Mouse (Mus musculus) heart, postnatal 4 days (tissue): ENCODE results near the gene Gm27029. TPM values are rescaled to one million over a fixed set of nuclear protein-coding genes. Genes with fewer than 3 reads are reported as not detected.
"Not testable (repeated sequence)": the region's sequence is repeated elsewhere in the genome, so short reads cannot be mapped to it uniquely, and the experiment has no call there.

Source experiments
- DNase-seq: peaks from one replicate; pipeline ENCODE4 v3.0.0; 2021
- total RNA-seq, 2 experiments: library from RNA; stranded (reverse); gene quantifications; 2 replicates each; pipeline ENCODE4 v1.2.3; 2021

Gene Gm27029
- total RNA-seq: 1 to 10 TPM; 3.0 to 8.8 TPM

DNA sequence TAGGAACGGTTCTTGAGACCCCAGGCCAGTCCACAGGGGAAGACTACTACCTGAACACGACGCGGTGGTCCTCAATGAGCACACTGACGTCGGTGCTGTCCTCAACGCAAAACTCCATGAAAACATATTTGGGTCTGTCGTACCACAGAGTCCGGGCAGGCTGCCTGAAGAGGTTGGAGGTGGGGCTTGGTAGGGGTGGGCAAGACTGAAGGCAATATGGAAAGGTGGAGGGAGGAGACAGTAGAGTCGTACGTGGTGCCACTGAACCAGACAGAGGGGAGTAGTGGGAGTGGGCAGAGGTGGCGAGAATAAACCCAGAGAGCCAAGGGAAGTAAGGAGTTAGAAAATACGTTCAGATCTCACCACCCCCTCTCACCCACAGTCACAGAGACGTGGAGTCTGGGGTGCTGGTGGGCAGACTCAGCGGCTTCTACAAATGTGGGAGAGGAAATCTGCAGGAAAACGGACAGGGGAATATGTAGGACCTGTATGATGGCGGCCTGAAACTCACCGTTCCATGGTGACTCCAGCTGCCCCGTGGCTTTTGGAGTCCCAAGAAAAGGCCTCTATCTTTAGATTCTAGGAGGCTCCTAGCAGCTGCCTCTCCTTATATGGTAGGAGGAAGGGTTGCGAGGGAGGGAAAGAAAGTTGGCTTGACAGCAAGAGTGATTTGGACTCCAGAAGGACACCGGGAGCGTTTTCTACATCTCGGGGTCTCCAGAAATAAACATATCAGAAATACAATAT lies at the start of gene Gm27029:
Gene Gm27029, minus strand, starts transcription at position 692 of the 747 bp plus-strand sequence.
- DNase-seq: peak; percentile 65

DNA sequence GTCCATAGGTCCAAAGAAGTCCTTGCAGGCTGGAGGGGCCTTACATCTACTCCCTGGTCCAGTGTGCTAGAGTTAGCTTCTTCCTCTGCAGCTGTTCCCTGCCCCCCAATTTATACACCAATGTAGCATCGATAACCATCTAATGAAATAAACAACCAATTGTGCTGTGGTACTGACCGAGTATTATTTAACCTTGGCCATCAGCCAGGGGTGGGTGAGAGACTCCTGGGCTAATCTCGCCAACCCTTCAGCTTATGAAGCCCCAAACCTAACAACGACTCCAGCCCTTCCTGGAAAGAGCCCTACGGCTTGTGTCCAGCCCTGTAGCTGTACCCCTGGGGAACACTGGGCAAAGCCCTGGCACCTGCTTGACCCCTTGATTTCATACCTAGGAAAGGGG lies 49.7 kb upstream of the Gm27029 start:
- DNase-seq: no peak

DNA sequence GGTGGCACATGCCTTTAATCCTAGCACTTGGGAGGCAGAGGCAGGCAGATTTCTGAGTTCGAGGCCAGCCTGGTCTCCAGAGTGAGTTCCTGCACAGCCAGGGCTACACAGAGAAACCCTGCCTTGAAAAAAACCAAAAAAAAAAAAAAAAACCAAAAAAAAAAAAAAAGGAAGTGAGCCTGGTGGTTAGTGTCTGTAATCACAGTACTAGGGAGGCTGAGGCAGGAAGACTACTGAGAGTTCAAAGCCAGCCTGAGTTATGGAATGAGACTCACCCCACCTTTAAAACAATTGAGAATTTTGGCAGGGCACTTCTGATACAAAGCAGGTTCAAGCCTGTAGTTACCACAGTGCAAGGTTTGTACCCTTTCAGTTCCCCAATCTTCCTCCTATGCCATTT lies 49.1 kb upstream of the Gm27029 start:
- DNase-seq: not testable (repeated sequence)

DNA sequence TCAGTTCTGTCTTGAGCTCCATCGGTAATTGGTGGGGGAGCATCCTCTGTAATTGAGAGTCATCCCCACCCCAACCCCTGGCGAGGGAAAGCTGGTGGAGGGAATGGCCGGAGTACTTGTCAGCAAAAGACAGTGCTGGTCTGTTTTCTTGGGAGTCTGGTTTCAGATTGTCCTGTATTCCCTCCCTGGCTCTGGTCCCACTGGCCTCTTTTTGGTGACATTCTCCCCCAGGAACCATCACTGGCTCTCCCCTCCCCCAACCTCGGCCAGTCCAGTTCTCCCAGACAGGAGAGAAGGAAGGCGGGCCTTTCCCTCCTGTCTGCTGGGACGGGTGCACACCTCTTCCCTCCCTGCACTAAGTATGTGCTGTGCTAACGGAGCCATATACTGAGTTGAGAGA lies 47.7 kb upstream of the Gm27029 start:
- DNase-seq: no peak

DNA sequence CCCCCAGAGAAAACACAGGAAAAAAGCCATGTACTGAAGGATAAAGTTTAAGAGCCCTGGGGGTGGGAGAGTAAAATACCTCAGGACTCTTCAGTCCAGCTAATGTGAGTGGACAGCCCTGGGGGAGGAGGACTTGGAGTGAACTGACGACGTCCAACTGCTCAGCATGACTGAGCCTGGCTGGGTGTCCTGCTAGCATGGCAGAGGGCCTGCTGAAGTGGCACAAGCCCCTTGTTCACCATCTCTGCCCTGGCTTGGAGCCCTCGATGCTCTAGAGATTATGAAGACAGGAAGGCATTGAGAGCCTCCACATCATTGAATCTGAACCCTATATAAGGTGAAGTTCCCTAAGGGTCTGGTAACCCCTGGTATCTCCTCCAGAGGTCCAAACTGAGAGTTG lies 47.3 kb upstream of the Gm27029 start:
- no peak for DNase-seq

DNA sequence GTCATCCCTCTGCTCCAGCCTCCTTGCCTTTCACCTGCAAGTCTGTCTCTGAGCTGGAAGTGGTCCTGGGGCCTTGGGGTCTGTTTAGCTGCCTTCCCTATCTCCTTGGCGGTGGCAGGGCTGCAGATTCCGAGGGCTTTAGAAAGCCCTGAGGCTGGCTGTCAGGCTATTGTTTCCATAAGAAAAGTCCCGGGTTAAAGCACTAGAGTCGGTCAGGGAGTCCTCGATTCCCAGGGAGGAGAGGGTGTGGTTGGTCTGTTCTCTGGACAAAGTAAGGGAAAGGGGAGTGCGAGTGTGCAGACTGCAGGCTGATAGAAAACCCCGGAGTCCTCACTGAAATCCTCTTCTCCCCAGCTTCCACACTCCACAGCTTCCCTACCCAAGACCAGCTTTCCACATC lies 45.6 kb upstream of the Gm27029 start:
- DNase-seq: no peak

DNA sequence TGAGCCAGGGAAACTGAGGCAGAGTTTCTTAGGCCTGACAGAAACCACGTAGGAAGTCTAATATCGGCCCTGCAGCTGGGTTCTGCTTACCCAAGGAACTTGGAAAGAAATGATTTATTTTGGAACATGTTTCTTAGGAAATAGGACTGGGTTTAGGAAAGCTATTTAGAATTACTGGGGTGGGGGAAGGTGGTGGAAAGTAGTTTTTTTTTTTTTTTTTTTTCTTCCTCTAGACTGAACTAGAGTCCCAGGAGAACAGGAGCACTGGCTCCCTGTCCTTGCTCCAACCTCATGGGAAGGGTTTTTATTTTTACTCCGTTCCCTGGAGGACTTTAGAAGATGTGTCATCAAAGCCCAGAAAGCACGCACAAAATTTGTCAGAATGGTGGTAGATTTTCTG lies 44.6 kb upstream of the Gm27029 start:
- no peak for DNase-seq

DNA sequence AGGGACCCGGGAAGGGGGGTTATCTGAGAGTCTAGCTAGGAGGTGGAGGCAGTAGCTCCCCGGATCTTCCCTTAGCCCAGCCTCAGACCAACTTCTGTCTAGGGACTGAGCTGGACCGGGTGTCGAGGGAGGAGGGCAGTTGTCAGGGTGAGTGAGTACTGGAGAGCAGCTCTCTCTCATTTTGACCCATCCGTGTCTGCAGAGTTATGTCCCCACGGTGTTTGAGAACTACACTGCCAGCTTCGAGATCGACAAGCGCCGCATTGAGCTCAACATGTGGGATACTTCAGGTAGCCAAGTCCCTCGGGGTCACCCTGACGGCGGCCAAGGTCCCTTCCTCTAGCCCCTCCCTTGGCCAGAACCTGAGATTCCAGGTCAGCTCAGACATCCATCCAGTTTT lies 44.1 kb upstream of the Gm27029 start:
- no peak for DNase-seq

DNA sequence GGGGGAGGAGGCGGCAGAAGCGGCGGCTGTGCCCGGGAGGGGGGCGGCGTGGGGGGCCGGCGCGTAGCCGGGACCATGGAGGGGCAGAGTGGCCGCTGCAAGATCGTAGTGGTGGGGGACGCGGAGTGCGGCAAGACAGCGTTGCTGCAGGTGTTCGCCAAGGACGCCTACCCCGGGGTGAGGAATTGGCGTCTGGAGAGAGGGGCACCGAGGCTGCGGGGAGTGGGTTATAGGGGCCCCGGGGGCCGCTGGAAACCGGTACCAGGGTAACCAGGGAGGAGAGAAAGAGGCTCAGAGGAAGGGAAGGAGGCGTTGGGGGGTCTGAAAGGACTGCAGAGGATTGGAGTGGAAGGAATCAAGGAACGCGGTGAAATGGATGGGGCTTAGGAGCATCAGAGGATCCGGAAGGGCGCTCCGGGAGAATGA lies 43.7 kb upstream of the Gm27029 start:
- no peak for DNase-seq

DNA sequence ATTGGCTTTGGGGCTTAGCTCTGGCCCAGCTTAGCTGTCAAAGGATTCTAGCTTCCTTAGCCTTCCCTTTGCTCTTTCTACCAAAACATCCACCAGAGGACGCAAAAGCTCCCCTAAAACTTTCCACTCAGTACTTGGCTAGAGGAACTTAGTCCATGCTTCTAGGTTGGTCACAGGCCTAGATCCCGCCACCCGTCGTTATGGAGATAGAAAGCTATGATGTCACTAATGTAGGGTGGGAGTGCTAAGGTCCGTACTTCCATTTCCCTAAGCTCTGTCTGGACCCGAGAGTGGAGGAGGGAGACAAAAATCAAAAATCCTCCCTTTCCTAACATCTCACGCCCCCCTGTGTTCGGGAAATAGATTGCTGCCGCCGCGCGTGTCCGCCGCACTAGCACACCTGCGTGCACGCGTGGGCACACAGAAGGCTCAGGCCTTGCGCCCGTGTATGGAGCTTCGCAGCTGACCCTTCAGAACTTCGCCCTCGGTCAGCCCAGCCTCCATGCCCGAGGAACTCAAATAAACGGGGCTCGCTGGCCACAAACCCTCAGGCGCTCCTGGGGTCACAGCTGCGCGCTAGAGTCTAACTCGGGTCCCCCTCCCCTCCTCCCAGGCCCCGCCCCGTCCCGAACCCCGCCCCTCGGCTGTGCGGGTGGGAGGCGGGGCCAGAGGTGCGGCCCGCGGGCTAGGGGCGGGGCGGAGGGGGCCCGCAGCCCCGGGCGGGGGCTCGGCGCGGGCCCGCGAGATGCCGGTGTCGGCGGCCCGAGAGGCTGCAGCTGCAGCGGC lies 43.1 kb upstream of the Gm27029 start:
- peak; percentile 72 for DNase-seq

DNA sequence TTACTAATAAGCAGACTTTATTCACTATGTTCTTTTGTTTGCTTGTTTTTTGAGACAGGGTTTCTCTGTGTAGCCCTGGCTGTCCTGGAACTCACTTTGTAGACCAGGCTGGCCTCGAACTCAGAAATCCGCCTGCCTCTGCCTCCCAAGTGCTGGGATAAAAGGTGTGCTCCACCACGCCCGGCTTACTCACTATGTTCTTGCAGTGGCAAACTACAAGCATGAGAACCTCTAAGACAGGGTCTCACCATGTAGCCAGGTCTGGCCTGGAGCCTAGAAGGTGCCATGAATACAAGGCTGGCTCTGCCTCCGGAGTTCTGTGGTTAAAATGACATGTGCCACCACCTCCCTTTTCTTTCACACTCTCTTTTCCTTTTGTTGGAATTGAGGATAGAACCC lies 42.0 kb upstream of the Gm27029 start:
- DNase-seq: not testable (repeated sequence)

DNA sequence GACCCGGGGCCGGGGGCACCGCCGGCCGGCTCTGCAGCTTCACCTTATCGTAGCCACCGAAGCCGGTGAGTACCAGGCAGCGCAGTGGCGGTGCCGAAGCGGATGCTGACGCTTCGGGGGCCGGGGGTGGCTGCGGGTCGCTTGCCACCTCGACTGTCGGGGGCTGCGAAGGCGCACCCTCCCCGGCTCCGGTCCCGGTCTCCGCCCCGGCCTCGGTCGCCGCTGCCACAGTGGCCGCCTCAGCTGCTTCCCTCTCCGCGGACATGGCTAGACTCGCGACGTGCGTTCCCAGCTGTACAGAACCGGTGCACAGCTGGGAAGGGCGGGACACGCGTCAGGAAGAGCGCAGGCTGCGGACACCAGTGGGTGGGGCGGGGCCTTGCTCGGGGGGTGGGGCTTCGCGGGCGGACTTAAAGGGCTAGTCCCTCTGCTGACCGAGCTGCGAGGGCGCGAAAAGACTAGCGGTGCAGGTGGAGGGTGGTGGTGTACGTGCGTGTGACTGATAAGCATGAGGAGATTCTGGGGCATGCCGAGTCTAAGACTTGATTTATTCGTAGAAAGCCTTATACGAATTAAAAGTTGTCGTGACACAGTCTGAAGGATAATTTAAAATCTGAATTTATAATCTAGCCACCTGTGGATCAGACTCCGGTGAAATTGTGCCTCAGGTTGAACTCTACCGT lies 41.4 kb upstream of the Gm27029 start, which contains the start of gene Vat1:
Gene Vat1, minus strand, starts transcription at position 362 of the 683 bp plus-strand sequence.
- peak; percentile 76 for DNase-seq

DNA sequence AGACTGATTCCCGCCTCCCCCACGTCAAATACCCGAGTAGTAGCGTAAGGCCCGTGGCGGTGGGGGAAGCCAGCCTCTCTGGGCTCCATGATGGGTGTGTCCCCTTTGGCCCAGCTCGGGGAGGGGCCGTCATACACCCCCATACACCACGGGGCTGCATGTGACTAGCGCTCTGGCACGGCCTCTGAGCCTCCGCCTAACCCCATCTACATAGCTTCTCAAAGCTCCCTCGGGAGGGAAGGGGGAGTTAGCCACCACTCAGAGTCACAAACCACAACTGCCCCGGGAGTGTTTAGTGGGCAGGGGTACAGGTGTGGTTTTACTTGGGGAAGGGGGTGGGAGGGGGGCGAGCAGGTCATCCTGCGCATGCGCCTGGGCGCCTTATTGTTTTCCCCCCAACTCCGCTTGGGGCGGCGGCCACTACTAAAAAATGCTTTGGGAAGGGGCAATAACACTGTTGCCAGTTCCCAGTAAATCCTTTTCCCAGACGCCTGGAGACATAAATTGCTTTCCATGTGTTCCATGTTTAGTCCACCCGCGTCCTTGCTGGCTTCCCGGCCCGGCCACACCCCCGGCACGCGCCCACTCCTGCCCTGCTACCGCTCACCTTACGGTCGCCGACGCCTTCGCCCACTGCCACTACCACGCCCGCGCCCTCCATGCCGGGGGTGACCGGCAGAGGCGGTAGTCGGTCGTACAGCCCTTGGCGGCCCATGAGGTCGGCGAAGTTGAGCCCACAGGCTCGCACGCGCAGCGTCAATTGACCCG lies 40.7 kb upstream of the Gm27029 start:
- DNase-seq: peak; percentile 77

DNA sequence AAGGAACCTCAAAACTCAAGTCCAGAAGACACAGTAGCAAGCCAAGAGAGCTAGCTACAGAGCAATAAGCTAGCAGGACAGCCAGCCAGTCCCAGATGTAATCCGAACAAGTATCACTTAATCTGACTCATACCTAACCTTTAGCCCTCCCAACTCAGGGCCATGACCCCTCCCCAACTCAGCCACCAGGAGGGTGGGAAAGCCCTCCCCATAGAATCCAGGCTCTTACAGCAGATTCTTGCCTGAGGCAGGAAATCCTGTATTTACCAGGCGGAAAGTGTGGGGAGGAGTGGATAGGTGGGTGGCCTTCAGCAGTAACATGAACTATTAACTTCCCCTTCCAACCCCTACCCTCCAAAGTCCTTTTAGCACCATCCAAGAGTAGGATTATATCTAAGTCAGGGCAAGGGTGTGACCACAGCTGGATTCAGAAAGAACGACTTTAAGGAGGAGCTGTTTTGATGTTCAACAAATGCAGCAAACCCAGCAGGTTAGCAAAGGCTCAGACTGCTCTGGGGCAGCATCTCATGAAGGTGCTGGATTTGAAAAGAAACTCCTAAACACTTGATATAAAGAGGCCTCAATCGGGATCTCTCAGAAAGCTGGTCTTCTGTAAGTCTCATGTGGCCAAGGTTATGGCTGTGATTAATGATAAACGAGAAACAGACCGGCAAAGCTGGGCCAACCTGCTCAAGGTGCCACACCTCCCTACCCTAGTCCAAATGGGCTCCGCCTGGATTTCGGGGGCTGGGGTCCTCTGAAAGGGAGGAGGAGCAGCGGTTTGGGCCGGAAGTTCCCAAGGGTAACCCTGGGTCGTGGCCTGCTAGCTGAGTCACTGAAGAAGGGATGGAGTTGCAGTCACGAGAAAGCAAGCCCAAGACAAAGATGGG lies 39.9 kb upstream of the Gm27029 start, which contains the start of gene Rnd2:
Gene Rnd2, plus strand, starts transcription at position 789 of the 890 bp plus-strand sequence.
- DNase-seq: no peak

DNA sequence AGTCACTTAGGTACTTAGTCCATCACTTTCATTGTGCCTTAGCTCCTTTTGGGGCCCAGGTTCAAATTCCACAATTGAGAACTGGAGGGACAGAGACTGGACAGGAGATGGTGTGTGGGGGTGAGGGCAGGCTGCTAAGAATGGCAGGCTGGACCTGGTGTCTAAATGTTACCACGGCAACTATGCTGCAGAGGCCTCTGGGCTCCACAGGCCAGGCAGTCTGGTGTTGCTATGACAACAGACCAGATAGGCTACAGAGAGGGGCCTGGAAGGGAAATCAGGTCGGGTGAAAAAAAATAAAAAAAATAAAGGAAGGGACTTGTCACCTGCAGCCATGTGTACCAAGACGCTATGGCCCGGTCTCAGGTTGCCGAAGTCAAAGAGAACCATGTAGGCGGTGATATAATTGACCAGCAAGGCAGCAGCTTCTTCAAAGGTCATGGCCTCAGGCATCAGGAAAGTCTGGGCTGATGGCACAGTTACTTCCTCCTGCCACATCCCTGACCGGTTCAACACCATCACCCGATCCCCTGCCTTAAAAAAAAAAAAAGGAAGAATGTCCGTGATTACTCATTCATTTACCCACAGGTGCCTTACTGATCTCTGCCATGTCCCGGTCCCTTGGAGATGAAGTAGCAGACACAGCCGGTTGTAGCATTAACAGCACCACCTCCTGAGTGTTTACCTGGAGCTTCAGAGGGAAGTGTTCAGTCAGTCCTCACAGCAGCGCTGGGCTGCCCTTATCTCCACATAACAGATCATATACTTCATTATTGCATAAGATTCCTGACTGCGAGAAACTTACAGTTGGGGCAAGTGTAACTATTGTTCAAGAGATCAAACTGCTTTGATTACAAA lies 38.2 kb upstream of the Gm27029 start:
- no peak for DNase-seq

DNA sequence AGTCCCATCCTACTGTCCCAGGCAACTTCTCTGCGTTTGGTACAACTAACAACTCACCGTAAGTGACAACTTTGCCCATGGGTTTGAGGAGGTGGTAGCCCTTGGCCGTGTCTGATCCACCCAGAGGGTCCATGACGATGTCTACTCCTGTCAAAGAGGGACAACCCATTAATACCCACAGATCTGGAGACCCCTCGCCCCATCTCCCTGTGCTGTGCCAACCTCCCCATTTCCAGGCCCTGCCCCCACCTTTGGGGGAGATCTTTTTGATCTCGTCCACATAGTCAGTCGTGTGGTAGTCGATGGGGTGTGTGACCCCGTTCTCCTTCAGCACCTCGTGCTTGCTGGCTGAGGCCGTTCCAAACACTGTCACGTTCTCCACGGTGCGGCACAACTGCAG lies 37.5 kb upstream of the Gm27029 start:
- DNase-seq: no peak

DNA sequence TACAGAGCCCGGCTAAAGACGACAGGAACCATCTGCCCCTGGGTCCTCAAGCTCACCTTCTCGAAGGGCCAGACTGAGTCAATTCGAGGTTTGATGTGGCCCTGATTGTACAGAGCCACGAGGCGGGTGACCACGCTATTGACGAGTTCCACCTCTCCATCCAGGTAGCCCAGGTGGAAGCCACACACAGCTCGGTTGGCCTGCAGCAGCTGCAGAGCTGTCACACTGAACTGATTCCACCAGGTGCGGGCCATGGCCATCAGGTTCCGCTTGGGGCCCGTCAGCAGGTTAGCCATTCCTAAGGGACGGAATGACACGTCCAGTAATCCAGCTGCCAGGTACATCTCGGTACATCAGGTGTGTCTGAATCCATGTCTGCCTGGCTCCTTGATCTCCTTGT lies 35.7 kb upstream of the Gm27029 start:
- DNase-seq: no peak

DNA sequence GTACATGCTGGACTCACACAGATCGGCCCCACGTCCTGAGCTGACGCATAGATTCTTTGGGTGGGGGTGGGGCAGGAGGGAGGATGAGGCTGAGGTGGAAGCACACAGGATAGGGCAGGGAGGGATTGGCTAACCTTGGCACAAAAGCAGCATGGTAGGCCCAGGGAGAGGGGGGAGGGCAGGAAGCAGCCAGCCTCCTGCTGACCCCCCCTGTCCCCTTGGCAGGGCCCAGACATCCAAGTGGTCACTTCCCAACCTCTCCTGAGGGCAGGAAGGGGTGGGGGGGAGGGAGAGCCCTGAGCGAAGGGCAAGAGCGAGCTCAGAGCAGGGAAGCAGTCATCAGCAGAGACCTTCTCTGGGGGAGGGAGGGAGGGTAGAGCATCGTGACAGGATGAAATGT lies 35.1 kb upstream of the Gm27029 start:
- DNase-seq: no peak

DNA sequence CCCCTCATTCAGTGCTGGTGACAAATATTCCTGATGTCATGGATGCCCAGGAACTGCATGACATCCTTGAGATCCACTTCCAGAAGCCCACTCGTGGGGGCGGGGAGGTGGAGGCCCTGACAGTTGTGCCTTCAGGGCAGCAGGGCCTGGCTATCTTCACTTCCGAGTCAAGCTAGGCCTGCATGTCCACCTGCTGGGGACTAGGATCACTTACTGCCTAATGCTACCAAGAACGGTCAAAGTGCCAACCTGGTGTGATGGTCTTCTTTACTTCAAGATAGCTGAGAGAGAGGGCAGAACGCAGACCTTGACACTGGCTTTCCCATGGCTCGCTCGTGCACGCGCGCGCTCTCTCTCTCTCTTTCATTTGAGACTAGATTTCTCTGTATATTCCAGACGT lies 33.6 kb upstream of the Gm27029 start:
- DNase-seq: no peak

DNA sequence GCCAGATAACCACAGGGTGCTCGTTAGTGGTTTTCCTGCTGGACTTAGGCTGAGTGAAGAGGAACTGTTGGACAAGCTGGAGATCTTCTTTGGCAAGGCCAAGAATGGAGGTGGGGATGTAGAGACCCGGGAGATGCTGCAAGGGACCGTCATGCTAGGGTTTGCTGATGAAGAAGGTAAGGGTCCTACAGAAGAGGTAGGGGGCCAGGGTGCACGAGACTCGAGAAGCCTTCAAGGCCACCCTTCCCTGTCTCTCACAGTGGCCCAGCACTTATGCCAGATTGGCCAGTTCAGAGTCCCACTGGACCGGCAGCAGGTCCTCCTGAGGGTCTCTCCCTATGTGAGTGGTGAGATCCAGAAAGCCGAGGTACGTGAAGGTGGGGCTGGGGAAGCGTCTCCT lies 33.0 kb upstream of the Gm27029 start:
- DNase-seq: no peak
